10 mouse cellular contexts compared by ENCODE assay signal in genomic region chr10:12911451-12911850, GRCm38 (mm10). TPM values are rescaled to one million over a fixed set of nuclear protein-coding genes. Genes with fewer than 3 reads are reported as not detected.
DNase-seq lines count a peak whose midpoint lies in the region; ATAC-seq and TF ChIP-seq lines count a peak whose summit lies in the region.
"Had no signal": no experiment of that assay in that cellular context is flagged by ENCODE, and none has a peak within 500 bp of the region (broad histone marks: within the 10 kb centered on the region; RNA-seq: fewer than 3 reads in every experiment).

No protein-coding gene starts in this region.

- H3K4me1 ChIP-seq in heart, adult 2 months (ENCODE audit: control insufficient read depth, insufficient read depth, low read length): peaks cover 4% of the 10 kb centered on the region
- H3K4me1 ChIP-seq in liver, embryonic 11.5 days (replicated peaks; ENCODE audit: control insufficient read depth, insufficient read depth, low read length): no peaks in the 10 kb centered on the region
- peaks cover 7% of the 10 kb centered on the region; the same call in 1 of the 2 replicates for H3K4me1 ChIP-seq in embryonic facial prominence, embryonic 12.5 days

- intact Hi-C loops in heart, adult 2 months (cut with DNase I): no loop called here

- ATAC-seq in liver, embryonic 11.5 days (replicated peaks; ENCODE audit: low FRiP score): no peak
- ATAC-seq in embryonic facial prominence, embryonic 12.5 days (ENCODE audit: insufficient number of reproducible peaks, insufficient read depth, low FRiP score, low TSS enrichment): no peak
- ATAC-seq: inflammation-experienced regulatory T-cells, adult 6 months had no signal

- no peaks in the 10 kb centered on the region for H3K9me3 ChIP-seq in liver, embryonic 11.5 days (ENCODE audit: control insufficient read depth, low read length)
- H3K9me3 ChIP-seq in embryonic facial prominence, embryonic 12.5 days: no peaks in the 10 kb centered on the region

- H3K9ac ChIP-seq in heart, adult 2 months (ENCODE audit: low read depth, low read length): no peak overlapping the region
- H3K9ac ChIP-seq in liver, embryonic 11.5 days (ENCODE audit: low read depth, low read length): no peak overlapping the region
- no peak overlapping the region for H3K9ac ChIP-seq in embryonic facial prominence, embryonic 12.5 days

- H3ac ChIP-seq in myocyte (ENCODE audit: control insufficient read depth, insufficient read length): no peak overlapping the region

- no peak for TF ChIP-seq EP300 in heart, adult 2 months (IDR thresholded peaks at IDR 0.05; ENCODE audit: insufficient read depth, low read depth, low read length)

- H3K4me3 ChIP-seq in heart, adult 2 months: peak overlapping the region; percentile 38; the same call in 1 of the 2 replicates
- H3K4me3 ChIP-seq in liver, embryonic 11.5 days (ENCODE audit: low read depth, low read length): no peak overlapping the region
- H3K4me3 ChIP-seq in embryonic facial prominence, embryonic 12.5 days: no peak overlapping the region
- peak overlapping the region; percentile 1 for H3K4me3 ChIP-seq in myocyte

- no peaks in the 10 kb centered on the region for H3K36me3 ChIP-seq in heart, adult 2 months (ENCODE audit: control insufficient read depth, insufficient read depth, low read length)
- no peaks in the 10 kb centered on the region for H3K36me3 ChIP-seq in liver, embryonic 11.5 days (ENCODE audit: control insufficient read depth, insufficient read depth, low read length)
- no peaks in the 10 kb centered on the region for H3K36me3 ChIP-seq in embryonic facial prominence, embryonic 12.5 days
- no peaks in the 10 kb centered on the region for H3K36me3 ChIP-seq in myocyte (ENCODE audit: control insufficient read depth, insufficient read depth)

- no peaks in the 10 kb centered on the region for H3K79me2 ChIP-seq in heart, adult 2 months (replicated peaks; ENCODE audit: control insufficient read depth, insufficient read depth, low read length)
- H3K79me2 ChIP-seq in myocyte (ENCODE audit: control insufficient read depth, insufficient read depth): no peaks in the 10 kb centered on the region

- no peak for TF ChIP-seq CTCF in heart, adult 2 months (IDR thresholded peaks at IDR 0.05)

- 81% methylated on average over 13 of the region's 13 CpGs for WGBS in heart, adult 2 months
- WGBS in liver, embryonic 11.5 days: 90% methylated on average over 13 of the region's 13 CpGs
- WGBS in embryonic facial prominence, embryonic 12.5 days: 86% methylated on average over 13 of the region's 13 CpGs

- TF ChIP-seq POLR2A in heart, adult 2 months (IDR thresholded peaks at IDR 0.05; ENCODE audit: insufficient read depth, low read depth, low read length): no peak
- TF ChIP-seq POLR2A in myocyte (IDR thresholded peaks at IDR 0.05; ENCODE audit: insufficient read length, low read depth): no peak

- H3K4me2 ChIP-seq in liver, embryonic 11.5 days: peak overlapping the region; percentile 21; the same call in 1 of the 2 replicates
- H3K4me2 ChIP-seq in embryonic facial prominence, embryonic 12.5 days (replicated peaks): no peak overlapping the region
- H3K4me2 ChIP-seq in myocyte (ENCODE audit: low read depth): peak overlapping the region; percentile 79

- H3K27me3 ChIP-seq in heart, adult 2 months (ENCODE audit: control insufficient read depth, insufficient read depth, low read length): no peaks in the 10 kb centered on the region
- no peaks in the 10 kb centered on the region for H3K27me3 ChIP-seq in liver, embryonic 11.5 days (replicated peaks; ENCODE audit: control insufficient read depth, insufficient read depth, low read length)
- no peaks in the 10 kb centered on the region for H3K27me3 ChIP-seq in embryonic facial prominence, embryonic 12.5 days
- H3K27me3 ChIP-seq in myocyte (ENCODE audit: control insufficient read depth, insufficient read depth, insufficient read length): no peaks in the 10 kb centered on the region

- peak overlapping the region; percentile 69; the same call in 1 of the 2 replicates for H3K27ac ChIP-seq in heart, adult 2 months
- H3K27ac ChIP-seq in liver, embryonic 11.5 days (ENCODE audit: low read depth, low read length): no peak overlapping the region
- peak overlapping the region; percentile 66; the same call in 1 of the 2 replicates for H3K27ac ChIP-seq in embryonic facial prominence, embryonic 12.5 days

- DNase-seq in heart, adult 2 months: no peak
- no peak for DNase-seq in heart, adult 18-20 months
- no peak for DNase-seq in liver, embryonic 11.5 days (ENCODE audit: low spot score)
- DNase-seq in liver (no peak), adipocyte (ENCODE audit: low spot score) (no peak)
- no peak for DNase-seq in left cerebral cortex, adult 18-20 months (ENCODE audit: low spot score in 2 of 2)
- DNase-seq: right cerebral cortex, postnatal 25 days had no signal

TF ChIP-seq in myocyte, 11 proteins besides CTCF, POLR2A, EP300 and RAD21:
- no peak for TF ChIP-seq TCF3 (IDR thresholded peaks at IDR 0.05; ENCODE audit: insufficient read length, low read depth)
- TF ChIP-seq MAX (IDR thresholded peaks at IDR 0.05; ENCODE audit: low read depth): no peak
- TF ChIP-seq MYOD1 (IDR thresholded peaks at IDR 0.05; ENCODE audit: control insufficient read depth in 1 of 3, insufficient read length in 2 of 3, low read depth in 2 of 3): no peak
- no peak for TF ChIP-seq POLR2AphosphoS2 (IDR thresholded peaks at IDR 0.05; ENCODE audit: insufficient read length, low read depth)

RNA-seq across cellular contexts. Expression of gene Utrn, which starts 42.3 kb away (rescaled TPM):
- total RNA-seq in heart, adult 2 months (2021): 10 to 100 TPM; 61.8 to 68.1 TPM
- 18.8 and 33.4 TPM in 2 replicates for polyA plus RNA-seq in heart, adult 2 months (2012; rRNA removed)
- total RNA-seq in heart, adult 18-20 months (2021): 10 to 100 TPM; 66.8 to 67.5 TPM
- polyA plus RNA-seq in liver, embryonic 11.5 days (2014; fragmentation: Nextera tagmentation; extraction: Ambion mirVana): 19.8 and 23.0 TPM in 2 replicates
- polyA plus RNA-seq in embryonic facial prominence, embryonic 12.5 days (2016; fragmentation: Nextera tagmentation; extraction: Ambion mirVana): 78.8 and 81.7 TPM in 2 replicates
- polyA plus RNA-seq in myocyte (2012; fragmentation: generic; extraction: Trizol): 13.9 TPM
- 10 to 100 TPM; 61.6 to 69.4 TPM for total RNA-seq in left cerebral cortex, adult 18-20 months (2021)

RNA-seq across cellular contexts. Expression of gene Stx11, which starts 52.6 kb away (rescaled TPM):
- total RNA-seq in heart, adult 2 months (2021): 1 to 10 TPM; 2.7 to 4.0 TPM
- 1.7 and 2.2 TPM in 2 replicates for polyA plus RNA-seq in heart, adult 2 months (2012; rRNA removed)
- total RNA-seq in heart, adult 18-20 months (2021): 1 to 10 TPM; 2.2 to 2.4 TPM
- 12.6 and 14.9 TPM in 2 replicates for polyA plus RNA-seq in liver, embryonic 11.5 days (2014; fragmentation: Nextera tagmentation; extraction: Ambion mirVana)
- polyA plus RNA-seq in embryonic facial prominence, embryonic 12.5 days (2016; fragmentation: Nextera tagmentation; extraction: Ambion mirVana): 3.5 and 4.3 TPM in 2 replicates
- 6.9 TPM for polyA plus RNA-seq in myocyte (2012; fragmentation: generic; extraction: Trizol)
- total RNA-seq in left cerebral cortex, adult 18-20 months (2021): under 1 TPM; 0.07 to 0.37 TPM

Comparison
In these comparisons a context has a peak if more than half of its experiments do, and no peak if none do; other contexts are left out.
1. H3K4me3 ChIP-seq: peak in heart, adult 2 months (single experiment) and myocyte (single experiment); none in liver, embryonic 11.5 days (single experiment) and embryonic facial prominence, embryonic 12.5 days (single experiment).